Comparison of ENCODE assay signal across 14 mouse cellular contexts in genomic region chr4:151330983-151331382, GRCm38 (mm10).
DNase-seq lines count a peak whose midpoint lies in the region; ATAC-seq and TF ChIP-seq lines count a peak whose summit lies in the region.
"Had no signal": no experiment of that assay in that cellular context is flagged by ENCODE, and none has a peak within 500 bp of the region (broad histone marks: within the 10 kb centered on the region; RNA-seq: fewer than 3 reads in every experiment).

No protein-coding gene starts in this region.

- no peaks in the 10 kb centered on the region for H3K9me3 ChIP-seq in liver, postnatal 0 days (ENCODE audit: low read length)
- H3K9me3 ChIP-seq in liver, embryonic 12.5 days (replicated peaks), result no peaks in the 10 kb centered on the region
- H3K9me3 ChIP-seq: heart, embryonic 15.5 days; midbrain, embryonic 12.5 days; neural tube, embryonic 12.5 days; stomach, embryonic 15.5 days had no signal

- no peak overlapping the region for H3K9ac ChIP-seq in heart, adult 2 months (ENCODE audit: low read depth, low read length)
- no peak overlapping the region for H3K9ac ChIP-seq in liver, postnatal 0 days (replicated peaks)
- H3K9ac ChIP-seq in liver, embryonic 12.5 days, result no peak overlapping the region
- H3K9ac ChIP-seq: heart, embryonic 15.5 days; midbrain, embryonic 12.5 days; neural tube, embryonic 12.5 days; stomach, embryonic 15.5 days had no signal

- TF ChIP-seq CTCF in heart, adult 2 months (IDR thresholded peaks at IDR 0.05), result peak; percentile 58
- TF ChIP-seq CTCF in liver, postnatal 0 days (IDR thresholded peaks at IDR 0.05; ENCODE audit: low read depth), result peak; percentile 37
- TF ChIP-seq CTCF in brain, embryonic 14.5 days (IDR thresholded peaks at IDR 0.05; ENCODE audit: borderline replicate concordance, extremely low read depth, insufficient read depth, insufficient read length), result peak; percentile 37; the same call in 1 of the 2 replicates

- 67% methylated on average over 8 of the region's 8 CpGs for WGBS in heart, adult 2 months
- WGBS in liver, postnatal 0 days (ENCODE audit: insufficient replicate concordance), result 57% methylated on average over 8 of the region's 8 CpGs
- WGBS in liver, embryonic 12.5 days (ENCODE audit: insufficient replicate concordance), result 48% methylated on average over 8 of the region's 8 CpGs

- DNase-seq in heart, adult 2 months, result no peak
- no peak for DNase-seq in heart, postnatal 25 days (ENCODE audit: low spot score)
- no peak for DNase-seq in liver, postnatal 0 days
- peak; percentile 23 for DNase-seq in ES-CJ7 (ENCODE audit: low read depth, low spot score)
- DNase-seq in brain, embryonic 14.5 days (ENCODE audit: low read depth), result no peak
- DNase-seq in right cerebral cortex, adult 2 months (ENCODE audit: low spot score in 2 of 2), result no peak
- DNase-seq in left cerebral cortex, postnatal 36 days (ENCODE audit: low spot score in 2 of 2), result no peak
- DNase-seq: gastrocnemius, postnatal 10 days had no signal

- H3K27ac ChIP-seq in heart, adult 2 months, result no peak overlapping the region
- no peak overlapping the region for H3K27ac ChIP-seq in liver, postnatal 0 days (ENCODE audit: low read depth)
- no peak overlapping the region for H3K27ac ChIP-seq in liver, embryonic 12.5 days
- H3K27ac ChIP-seq: heart, embryonic 15.5 days; midbrain, embryonic 12.5 days; neural tube, embryonic 12.5 days; stomach, embryonic 15.5 days had no signal

- no peak overlapping the region for H3K4me2 ChIP-seq in liver, postnatal 0 days (ENCODE audit: low read depth, low read length)
- no peak overlapping the region for H3K4me2 ChIP-seq in liver, embryonic 12.5 days
- H3K4me2 ChIP-seq: heart, embryonic 15.5 days; midbrain, embryonic 12.5 days; neural tube, embryonic 12.5 days; stomach, embryonic 15.5 days had no signal

- H3K4me3 ChIP-seq in heart, adult 2 months, result no peak overlapping the region
- no peak overlapping the region for H3K4me3 ChIP-seq in liver, postnatal 0 days (ENCODE audit: low read depth, low read length)
- no peak overlapping the region for H3K4me3 ChIP-seq in liver, embryonic 12.5 days
- H3K4me3 ChIP-seq: heart, embryonic 15.5 days; midbrain, embryonic 12.5 days; neural tube, embryonic 12.5 days; stomach, embryonic 15.5 days had no signal

- no peaks in the 10 kb centered on the region for H3K4me1 ChIP-seq in heart, adult 2 months (ENCODE audit: control insufficient read depth, insufficient read depth, low read length)
- no peaks in the 10 kb centered on the region for H3K4me1 ChIP-seq in liver, postnatal 0 days (ENCODE audit: insufficient read depth)
- H3K4me1 ChIP-seq in liver, embryonic 12.5 days, result no peaks in the 10 kb centered on the region
- H3K4me1 ChIP-seq: neural tube, embryonic 12.5 days had no signal

- no peaks in the 10 kb centered on the region for H3K36me3 ChIP-seq in heart, adult 2 months (ENCODE audit: control insufficient read depth, insufficient read depth, low read length)
- no peaks in the 10 kb centered on the region for H3K36me3 ChIP-seq in liver, postnatal 0 days (replicated peaks; ENCODE audit: insufficient read depth, low read length)
- no peaks in the 10 kb centered on the region for H3K36me3 ChIP-seq in liver, embryonic 12.5 days
- H3K36me3 ChIP-seq: heart, embryonic 15.5 days; midbrain, embryonic 12.5 days; neural tube, embryonic 12.5 days; stomach, embryonic 15.5 days had no signal

- no peak for TF ChIP-seq EP300 in heart, adult 2 months (IDR thresholded peaks at IDR 0.05; ENCODE audit: insufficient read depth, low read depth, low read length)
- TF ChIP-seq EP300 in liver, postnatal 0 days (IDR thresholded peaks at IDR 0.05; ENCODE audit: low read depth), result no peak

- ATAC-seq in liver, postnatal 0 days, result no peak
- ATAC-seq in liver, embryonic 12.5 days, result no peak
- ATAC-seq: activated CD4-positive, CD25-positive, alpha-beta regulatory T cell, adult 4 months had no signal

- no peaks in the 10 kb centered on the region for H3K79me2 ChIP-seq in heart, adult 2 months (replicated peaks; ENCODE audit: control insufficient read depth, insufficient read depth, low read length)

- no peaks in the 10 kb centered on the region for H3K27me3 ChIP-seq in heart, adult 2 months (ENCODE audit: control insufficient read depth, insufficient read depth, low read length)
- H3K27me3 ChIP-seq in liver, postnatal 0 days (ENCODE audit: insufficient read depth, low read length), result no peaks in the 10 kb centered on the region
- no peaks in the 10 kb centered on the region for H3K27me3 ChIP-seq in liver, embryonic 12.5 days (replicated peaks)
- H3K27me3 ChIP-seq: heart, embryonic 15.5 days; midbrain, embryonic 12.5 days; neural tube, embryonic 12.5 days; stomach, embryonic 15.5 days had no signal

- TF ChIP-seq POLR2A in heart, adult 2 months (IDR thresholded peaks at IDR 0.05; ENCODE audit: insufficient read depth, low read depth, low read length), result no peak
- TF ChIP-seq POLR2A in brain, embryonic 14.5 days (IDR thresholded peaks at IDR 0.05; ENCODE audit: borderline replicate concordance, extremely low read depth, insufficient read depth, insufficient read length, poor library complexity, severe bottlenecking), result no peak

- intact Hi-C loops in heart, adult 2 months (cut with DNase I), result loop anchor here (10.0 kb wide), 1 partner anchor 154 kb away; no protein-coding TSS in a partner anchor
- intact Hi-C loops in heart, postnatal 25 days (cut with DNase I), result loop anchor here (10.0 kb wide), 1 partner anchor 524 kb away; no protein-coding TSS in a partner anchor
- intact Hi-C loops in left cerebral cortex, postnatal 36 days (cut with DNase I), result loop anchor here (10.0 kb wide), 1 partner anchor 524 kb away; no protein-coding TSS in a partner anchor
